Mouse (Mus musculus): ENCODE measurements around the gene Dmtf1. TPM values are rescaled to one million over a fixed set of nuclear protein-coding genes. Genes with fewer than 3 reads are reported as not detected.

Dmtf1 gene
- total RNA-seq, 1 experiment from 2014 or later, result 78.0 TPM

GRCm38 (mm10) chr5:9073177-9073854 lies 88.3 kb downstream of the Dmtf1 start:
- peak; percentile 40 to 54; a peak in 3 of 4 replicates for ATAC-seq (replicated peaks in 1 of 2; ENCODE audit: insufficient read depth in 1 of 2, low FRiP score in 2 of 2, low TSS enrichment in 1 of 2, low read depth in 1 of 2, poor library complexity in 2 of 2, severe bottlenecking in 2 of 2)

GRCm38 (mm10) chr5:9071360-9071759 lies 90.2 kb downstream of the Dmtf1 start:
- ATAC-seq (replicated peaks in 1 of 2; ENCODE audit: insufficient read depth in 1 of 2, low FRiP score in 2 of 2, low TSS enrichment in 1 of 2, low read depth in 1 of 2, poor library complexity in 2 of 2, severe bottlenecking in 2 of 2), result no peak

- no peak for ATAC-seq (replicated peaks in 1 of 2; ENCODE audit: insufficient read depth in 1 of 2, low FRiP score in 2 of 2, low TSS enrichment in 1 of 2, low read depth in 1 of 2, poor library complexity in 2 of 2, severe bottlenecking in 2 of 2)
Observed at GRCm38 (mm10) chr5:9069599-9070209, 91.9 kb downstream of the Dmtf1 start.

- peak; percentile 93 to 97 for ATAC-seq (replicated peaks in 1 of 2; ENCODE audit: insufficient read depth in 1 of 2, low FRiP score in 2 of 2, low TSS enrichment in 1 of 2, low read depth in 1 of 2, poor library complexity in 2 of 2, severe bottlenecking in 2 of 2)
Observed at GRCm38 (mm10) chr5:9068886-9069285, 92.7 kb downstream of the Dmtf1 start.

Other genes starting within 250 kb of the Dmtf1 start
- gene Crot, start 164.5 kb downstream of the Dmtf1 start, total RNA-seq (2017), result 80.4 and 87.1 TPM in 2 replicates
- gene Tmem243, start 61.1 kb downstream of the Dmtf1 start, total RNA-seq (2017), result 13.3 and 23.6 TPM in 2 replicates
- gene 9330182L06Rik, start 104.3 kb upstream of the Dmtf1 start, total RNA-seq (2017), result 2.8 and 3.9 TPM in 2 replicates

All from hematopoietic stem cell, adult 5-6 weeks (primary cell).